Mouse (Mus musculus) cerebellum, adult 2 months (tissue): ENCODE results near the gene Sidt1. TPM values are rescaled to one million over a fixed set of nuclear protein-coding genes. Genes with fewer than 3 reads are reported as not detected.

Source experiments
- DNase-seq, 2 experiments: peaks; one replicate each; pipeline ENCODE4 v3.0.0; 2021
- H3K27ac ChIP-seq: fragments of 200-500 bp; 2 replicates; pipeline ENCODE4 v1.5.1; 2012; ENCODE audit warnings: low read length, control low read depth, inconsistent platforms; ENCODE audit not compliant: insufficient read depth
- H3K27me3 ChIP-seq: fragments of 200-500 bp; 2 replicates; pipeline ENCODE4 v1.6.1; 2012; ENCODE audit warnings: inconsistent platforms, mild to moderate bottlenecking, low read length, moderate library complexity; ENCODE audit not compliant: control insufficient read depth, insufficient read depth
- H3K4me1 ChIP-seq: fragments of 200-500 bp; 2 replicates; pipeline ENCODE4 v1.6.1; 2011; ENCODE audit warnings: low read length; ENCODE audit not compliant: control insufficient read depth, insufficient read depth
- H3K4me3 ChIP-seq: fragments of 200-500 bp; replicated peaks from 2 replicates; pipeline ENCODE3; 2011; ENCODE audit warnings: mild to moderate bottlenecking, low read depth, low read length, control low read depth; ENCODE audit not compliant: insufficient read depth
- CTCF ChIP-seq: fragments of 200-500 bp; IDR thresholded peaks from 2 replicates; pipeline ENCODE4 v1.5.1; 2011; ENCODE audit warnings: low read depth, mild to moderate bottlenecking, control low read depth, low read length, moderate library complexity, borderline replicate concordance; ENCODE audit not compliant: insufficient read depth
- POLR2A ChIP-seq: fragments of 200-500 bp; IDR thresholded peaks from 2 replicates; pipeline ENCODE4 v1.6.1; 2011; ENCODE audit warnings: low read length, control low read depth, borderline replicate concordance; ENCODE audit not compliant: insufficient read depth
- WGBS: fragments of 180-500 bp; shearing (Covaris S2); methylation state at CpG from one replicate; pipeline ENCODE4 v1.1.7; 2018; 5-methylcytosine and 5-hydroxymethylcytosine counted together
- polyA plus RNA-seq: library from polyadenylated mRNA; depleted of rRNA; stranded (reverse); fragments of >200 nt; gene quantifications from 2 replicates; pipeline ENCODE4 v1.2.3, GENCODE M21; 2012

The Sidt1 gene
- polyA plus RNA-seq, 1 experiment: 32.9 TPM

GRCm38 (mm10) chr16:44349801-44350397 is 16.9 kb upstream of the Sidt1 start:
- Histone ChIP-seq H3K27me3 (no peaks in the 10 kb centered on the region), H3K27ac (no peak overlapping the region), H3K4me1 (no peaks in the 10 kb centered on the region; the same call in 1 of the 2 replicates), H3K4me3 (no peak overlapping the region)
- TF ChIP-seq POLR2A (no peak), CTCF (no peak)
- no peak for DNase-seq
- WGBS: 92% methylated on average over 4 of the region's 4 CpGs

- Histone ChIP-seq H3K27ac (peak within 1 kb of the TSS; percentile 9; the same call in 1 of the 2 replicates), H3K4me3 (peak within 1 kb of the TSS; percentile 82), H3K27me3 (no peaks in the 10 kb centered on the region), H3K4me1 (no peaks in the 10 kb centered on the region; the same call in 1 of the 2 replicates)
- peak; percentile 93 for DNase-seq
- WGBS: under 1% methylated on average over 67 of the region's 67 CpGs
- TF ChIP-seq POLR2A: peak; percentile 88
- peak; percentile 35; the same call in 1 of the 2 replicates for TF ChIP-seq CTCF
These were observed 14.3 kb upstream of the Sidt1 start, which contains the start of gene Spice1 for GRCm38 (mm10) chr16:44347071-44347901. Spice1 (plus strand) TSS chr16:44347121.

DNA sequence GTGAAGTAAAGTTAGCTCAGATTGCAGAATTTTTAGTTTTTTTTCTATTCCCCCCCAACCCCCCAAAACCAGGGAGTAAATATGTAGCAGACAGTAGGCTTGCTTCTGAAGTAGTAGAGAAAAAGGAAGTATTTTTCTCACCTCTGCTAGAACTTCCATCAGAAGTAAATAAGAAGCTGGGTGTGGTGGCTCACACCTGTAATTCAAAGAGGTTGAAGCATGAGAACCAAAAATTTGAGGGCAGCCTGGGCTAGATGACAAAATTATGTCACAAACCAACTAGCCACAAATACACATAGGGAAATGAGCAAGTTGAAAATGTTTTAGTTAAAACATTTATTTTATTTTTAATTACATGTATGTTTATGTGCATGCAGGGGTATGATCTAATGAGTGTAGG is 4.5 kb upstream of the Sidt1 start:
- no peak for DNase-seq
- no peak overlapping the region for H3K27ac ChIP-seq
- no peak overlapping the region for H3K4me3 ChIP-seq
- TF ChIP-seq POLR2A: no peak
- no peak for TF ChIP-seq CTCF
- no peaks in the 10 kb centered on the region for H3K27me3 ChIP-seq
- H3K4me1 ChIP-seq: no peaks in the 10 kb centered on the region

- peak; percentile 60 to 75 for DNase-seq
- WGBS: under 1% methylated on average over 60 of the region's 60 CpGs
- TF ChIP-seq CTCF: no peak
- peak; percentile 40; the same call in 1 of the 2 replicates for TF ChIP-seq POLR2A
- Histone ChIP-seq H3K4me3 (peak overlapping the region; percentile 76), H3K27ac (peak overlapping the region; percentile 85), H3K4me1 (no peaks in the 10 kb centered on the region), H3K27me3 (no peaks in the 10 kb centered on the region)
These were observed 768 bp downstream of the Sidt1 start for GRCm38 (mm10) chr16:44331995-44332860.

DNA sequence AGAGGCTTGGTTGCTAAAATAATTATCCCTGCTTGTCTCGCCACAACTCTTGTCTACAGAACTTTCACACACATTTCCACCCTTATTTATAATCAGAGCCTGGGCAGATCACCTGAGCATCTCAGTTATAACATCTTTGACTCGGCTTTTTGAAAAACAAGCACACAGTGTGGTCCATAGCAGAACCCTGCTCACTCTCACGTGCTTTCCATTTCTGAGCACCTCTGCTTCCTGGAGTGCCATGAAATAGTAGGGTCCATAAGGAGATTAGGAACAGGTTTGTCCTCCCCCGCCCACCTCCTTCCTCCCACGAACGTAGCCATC is 1.4 kb downstream of the Sidt1 start:
- no peak for DNase-seq
- Histone ChIP-seq H3K4me1 (no peaks in the 10 kb centered on the region), H3K4me3 (peak overlapping the region; percentile 76), H3K27ac (peak overlapping the region; percentile 85), H3K27me3 (no peaks in the 10 kb centered on the region)
- TF ChIP-seq CTCF (no peak), POLR2A (no peak)
- WGBS: 6% methylated on average over 6 of the region's 6 CpGs

- Histone ChIP-seq H3K27me3 (no peaks in the 10 kb centered on the region), H3K4me1 (no peaks in the 10 kb centered on the region), H3K27ac (peak overlapping the region; percentile 85), H3K4me3 (peak overlapping the region; percentile 76)
- DNase-seq: peak; percentile 64 to 73
- TF ChIP-seq POLR2A: no peak
- 9% methylated on average over 9 of the region's 9 CpGs for WGBS
These were observed 1.8 kb downstream of the Sidt1 start for GRCm38 (mm10) chr16:44331154-44331553.

DNA sequence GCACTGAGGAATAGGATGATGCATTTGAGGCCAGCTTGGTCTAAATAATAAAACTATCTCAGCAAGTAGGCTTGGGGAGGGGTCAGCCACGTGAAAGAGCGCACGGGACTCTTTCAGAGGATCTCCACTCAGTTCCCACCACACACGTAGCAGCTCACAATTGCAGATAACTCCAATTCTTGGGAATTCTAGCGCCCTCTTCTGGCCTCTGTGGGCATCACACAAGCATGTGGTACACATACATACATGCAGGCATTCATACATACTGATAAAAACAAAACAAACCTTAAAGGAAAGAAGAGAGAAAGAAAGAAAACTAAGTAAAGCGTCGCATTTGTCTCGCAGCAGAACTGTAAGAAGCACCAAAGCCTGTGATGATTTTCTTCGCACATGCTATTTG is 2.3 kb downstream of the Sidt1 start:
- peak overlapping the region; percentile 76 for H3K4me3 ChIP-seq
- no peak for TF ChIP-seq POLR2A
- peak; percentile 20; the same call in 1 of the 2 replicates for TF ChIP-seq CTCF
- H3K4me1 ChIP-seq: no peaks in the 10 kb centered on the region
- no peaks in the 10 kb centered on the region for H3K27me3 ChIP-seq
- peak overlapping the region; percentile 85; the same call in 1 of the 2 replicates for H3K27ac ChIP-seq
- 72% methylated on average over 9 of the region's 9 CpGs for WGBS
- DNase-seq: peak; percentile 29 to 33

DNA sequence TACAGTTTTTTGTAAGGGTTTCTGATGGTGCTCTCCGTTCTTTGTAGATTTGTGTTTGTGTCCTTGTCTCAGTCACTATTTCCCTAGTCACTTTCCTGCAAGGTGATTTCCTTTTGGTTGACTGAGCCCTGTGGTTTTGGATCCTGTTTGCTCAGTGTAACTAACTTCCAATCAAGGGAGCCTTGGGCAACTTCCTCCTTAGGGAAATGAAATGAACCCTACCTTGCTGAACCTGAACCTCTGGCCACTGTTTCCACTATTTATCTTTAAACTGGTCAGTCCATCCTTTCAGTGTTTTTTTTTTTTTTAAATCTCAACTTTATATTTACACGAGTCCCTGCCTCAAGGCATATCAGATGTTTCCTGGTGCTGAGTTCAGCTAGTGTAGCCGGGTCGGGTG is 4.4 kb downstream of the Sidt1 start:
- Histone ChIP-seq H3K27me3 (no peaks in the 10 kb centered on the region), H3K27ac (no peak overlapping the region), H3K4me1 (peaks cover 6% of the 10 kb centered on the region; the same call in 1 of the 2 replicates), H3K4me3 (no peak overlapping the region)
- 82% methylated on average over 4 of the region's 4 CpGs for WGBS
- no peak for TF ChIP-seq CTCF
- no peak for TF ChIP-seq POLR2A
- DNase-seq: no peak
